Mouse (Mus musculus) embryonic facial prominence, embryonic 14.5 days (tissue): ENCODE measurements around the gene Cep170b. TPM values are rescaled to one million over a fixed set of nuclear protein-coding genes. Genes with fewer than 3 reads are reported as not detected.
A peak's percentile ranks its signal among the peaks of the same experiment; 100 is the strongest.

Source experiments
- ATAC-seq: fragments of 200-750 bp; cut with Nextera tagmentation; 2 replicates; pipeline ENCODE4 v1.8.0; 2017; ENCODE audit warnings: low read depth, moderate number of reproducible peaks, moderate TSS enrichment
- DNase-seq: peaks from one replicate; pipeline ENCODE4 v3.0.0-alpha.2; 2015; ENCODE audit warnings: low spot score
- H3K27ac ChIP-seq: fragments of 300-500 bp; sonication (generic); replicated peaks from 2 replicates; pipeline ENCODE4 v1.5.1; 2014; ENCODE audit warnings: low read depth, mild to moderate bottlenecking, low read length, moderate library complexity
- H3K27me3 ChIP-seq: fragments of 300-500 bp; sonication (generic); replicated peaks from 2 replicates; pipeline ENCODE4 v1.6.1; 2014; ENCODE audit warnings: low read length; ENCODE audit not compliant: control insufficient read depth, insufficient read depth
- H3K36me3 ChIP-seq: fragments of 300-500 bp; sonication (generic); 2 replicates; pipeline ENCODE4 v1.6.1; 2014; ENCODE audit warnings: low read length, mixed read lengths; ENCODE audit not compliant: control insufficient read depth, insufficient read depth
- H3K4me1 ChIP-seq: fragments of 300-500 bp; sonication (generic); 2 replicates; pipeline ENCODE4 v1.6.1; 2014; ENCODE audit warnings: antibody characterized with exemption, low read length; ENCODE audit not compliant: control insufficient read depth, insufficient read depth
- H3K4me2 ChIP-seq: fragments of 300-500 bp; sonication (generic); 2 replicates; pipeline ENCODE4 v1.6.1; 2014; ENCODE audit warnings: low read depth, mild to moderate bottlenecking, low read length, moderate library complexity, mixed read lengths
- H3K4me3 ChIP-seq: fragments of 300-500 bp; sonication (generic); 2 replicates; pipeline ENCODE4 v1.5.1; 2014; ENCODE audit warnings: low read depth, mild to moderate bottlenecking, low read length
- H3K9ac ChIP-seq: fragments of 300-500 bp; sonication (generic); 2 replicates; pipeline ENCODE4 v1.6.1; 2014; ENCODE audit warnings: low read depth, mild to moderate bottlenecking, low read length, moderate library complexity, mixed read lengths
- H3K9me3 ChIP-seq: fragments of 300-500 bp; sonication (generic); 2 replicates; pipeline ENCODE4 v1.6.1; 2016; ENCODE audit warnings: low read length; ENCODE audit not compliant: control insufficient read depth
- WGBS: fragments of 180-500 bp; shearing (Covaris S2); extraction: QIAGEN DNeasy Blood & Tissue Kit; methylation state at CpG from one replicate; pipeline ENCODE4 v1.1.7; 2014; 5-methylcytosine and 5-hydroxymethylcytosine counted together
- polyA plus RNA-seq: library from polyadenylated mRNA; unstranded; fragments of >200 nt; fragmentation: Nextera tagmentation; extraction: Ambion mirVana; gene quantifications from 2 replicates; pipeline ENCODE4 v1.2.1, GENCODE M21; 2014

Gene Cep170b
- polyA plus RNA-seq, 1 experiment from 2014 or later, result 14.4 TPM

GRCm38 (mm10) chr12:112763176-112763575 is 42.9 kb downstream of the Cep170b start:
- Histone ChIP-seq H3K27me3 (no peaks in the 10 kb centered on the region), H3K4me3 (no peak overlapping the region), H3K9me3 (no peaks in the 10 kb centered on the region), H3K4me2 (no peak overlapping the region), H3K36me3 (no peaks in the 10 kb centered on the region), H3K9ac (no peak overlapping the region), H3K4me1 (no peaks in the 10 kb centered on the region), H3K27ac (no peak overlapping the region)
- DNase-seq (no peak), ATAC-seq (no peak)
- 75% methylated on average over 4 of the region's 4 CpGs for WGBS

- DNase-seq, result no peak
- no peaks in the 10 kb centered on the region for H3K9me3 ChIP-seq
- no peak overlapping the region for H3K4me2 ChIP-seq
- H3K27ac ChIP-seq, result no peak overlapping the region
- H3K9ac ChIP-seq, result no peak overlapping the region
- 77% methylated on average over 5 of the region's 5 CpGs for WGBS
- H3K36me3 ChIP-seq, result no peaks in the 10 kb centered on the region
- H3K27me3 ChIP-seq, result no peaks in the 10 kb centered on the region
- no peak overlapping the region for H3K4me3 ChIP-seq
- no peak for ATAC-seq
- H3K4me1 ChIP-seq, result no peaks in the 10 kb centered on the region
These were observed 43.9 kb downstream of the Cep170b start for GRCm38 (mm10) chr12:112764141-112764540.

- H3K4me2 ChIP-seq, result no peak overlapping the region
- H3K9ac ChIP-seq, result no peak overlapping the region
- no peaks in the 10 kb centered on the region for H3K36me3 ChIP-seq
- no peaks in the 10 kb centered on the region for H3K4me1 ChIP-seq
- no peak for ATAC-seq
- H3K27me3 ChIP-seq, result no peaks in the 10 kb centered on the region
- no peak for DNase-seq
- 87% methylated on average over 7 of the region's 7 CpGs for WGBS
- no peak overlapping the region for H3K4me3 ChIP-seq
- H3K27ac ChIP-seq, result no peak overlapping the region
- no peaks in the 10 kb centered on the region for H3K9me3 ChIP-seq
These were observed 44.7 kb downstream of the Cep170b start for GRCm38 (mm10) chr12:112764991-112765390.

- no peak overlapping the region for H3K27ac ChIP-seq
- DNase-seq, result no peak
- 86% methylated on average over 7 of the region's 7 CpGs for WGBS
- H3K4me3 ChIP-seq, result no peak overlapping the region
- no peak overlapping the region for H3K9ac ChIP-seq
- no peaks in the 10 kb centered on the region for H3K4me1 ChIP-seq
- no peak for ATAC-seq
- no peaks in the 10 kb centered on the region for H3K27me3 ChIP-seq
- no peaks in the 10 kb centered on the region for H3K36me3 ChIP-seq
- H3K9me3 ChIP-seq, result no peaks in the 10 kb centered on the region
- H3K4me2 ChIP-seq, result no peak overlapping the region
These were observed 46.3 kb downstream of the Cep170b start for GRCm38 (mm10) chr12:112766586-112766985.

- Histone ChIP-seq H3K27me3 (no peaks in the 10 kb centered on the region), H3K9me3 (no peaks in the 10 kb centered on the region), H3K4me1 (no peaks in the 10 kb centered on the region), H3K4me3 (no peak overlapping the region), H3K36me3 (no peaks in the 10 kb centered on the region), H3K4me2 (no peak overlapping the region), H3K27ac (no peak overlapping the region), H3K9ac (no peak overlapping the region)
- ATAC-seq (no peak), DNase-seq (no peak)
- WGBS, result 95% methylated on average over 15 of the region's 16 CpGs
These were observed 47.0 kb downstream of the Cep170b start for GRCm38 (mm10) chr12:112767036-112767890.

GRCm38 (mm10) chr12:112768166-112768565 is 47.9 kb downstream of the Cep170b start:
- DNase-seq (no peak), ATAC-seq (no peak)
- Histone ChIP-seq H3K36me3 (no peaks in the 10 kb centered on the region), H3K9ac (no peak overlapping the region), H3K27ac (no peak overlapping the region), H3K4me2 (no peak overlapping the region), H3K9me3 (no peaks in the 10 kb centered on the region), H3K4me1 (no peaks in the 10 kb centered on the region), H3K27me3 (no peaks in the 10 kb centered on the region), H3K4me3 (no peak overlapping the region)
- WGBS, result 81% methylated on average over 7 of the region's 8 CpGs

- Histone ChIP-seq H3K4me2 (no peak overlapping the region), H3K27ac (no peak overlapping the region; the same call in 1 of the 2 replicates), H3K36me3 (no peaks in the 10 kb centered on the region), H3K9me3 (no peaks in the 10 kb centered on the region), H3K9ac (no peak overlapping the region), H3K4me1 (no peaks in the 10 kb centered on the region), H3K27me3 (no peaks in the 10 kb centered on the region), H3K4me3 (no peak overlapping the region)
- WGBS, result 81% methylated on average over 6 of the region's 6 CpGs
- ATAC-seq (no peak), DNase-seq (peak; percentile 54)
These were observed 48.8 kb downstream of the Cep170b start for GRCm38 (mm10) chr12:112769031-112769430.

- WGBS, result 65% methylated on average over 2 of the region's 2 CpGs
- DNase-seq, result no peak
- Histone ChIP-seq H3K27ac (no peak overlapping the region), H3K4me2 (no peak overlapping the region), H3K9me3 (no peaks in the 10 kb centered on the region), H3K4me1 (no peaks in the 10 kb centered on the region), H3K36me3 (no peaks in the 10 kb centered on the region), H3K4me3 (no peak overlapping the region), H3K9ac (no peak overlapping the region), H3K27me3 (no peaks in the 10 kb centered on the region)
- ATAC-seq, result no peak
These were observed 49.5 kb downstream of the Cep170b start for GRCm38 (mm10) chr12:112769751-112770150.

- no peak overlapping the region for H3K4me2 ChIP-seq
- peaks cover 3% of the 10 kb centered on the region; the same call in 1 of the 2 replicates for H3K9me3 ChIP-seq
- ATAC-seq (no peak), DNase-seq (no peak)
- no peak overlapping the region for H3K27ac ChIP-seq
- H3K27me3 ChIP-seq, result no peaks in the 10 kb centered on the region
- no peaks in the 10 kb centered on the region for H3K36me3 ChIP-seq
- WGBS, result 69% methylated on average over 4 of the region's 4 CpGs
- no peak overlapping the region for H3K4me3 ChIP-seq
- H3K4me1 ChIP-seq, result no peaks in the 10 kb centered on the region
- no peak overlapping the region for H3K9ac ChIP-seq
These were observed 50.1 kb downstream of the Cep170b start for GRCm38 (mm10) chr12:112770396-112770795.
